Mouse (Mus musculus): ENCODE measurements around the gene Ccnt2.

DNA sequence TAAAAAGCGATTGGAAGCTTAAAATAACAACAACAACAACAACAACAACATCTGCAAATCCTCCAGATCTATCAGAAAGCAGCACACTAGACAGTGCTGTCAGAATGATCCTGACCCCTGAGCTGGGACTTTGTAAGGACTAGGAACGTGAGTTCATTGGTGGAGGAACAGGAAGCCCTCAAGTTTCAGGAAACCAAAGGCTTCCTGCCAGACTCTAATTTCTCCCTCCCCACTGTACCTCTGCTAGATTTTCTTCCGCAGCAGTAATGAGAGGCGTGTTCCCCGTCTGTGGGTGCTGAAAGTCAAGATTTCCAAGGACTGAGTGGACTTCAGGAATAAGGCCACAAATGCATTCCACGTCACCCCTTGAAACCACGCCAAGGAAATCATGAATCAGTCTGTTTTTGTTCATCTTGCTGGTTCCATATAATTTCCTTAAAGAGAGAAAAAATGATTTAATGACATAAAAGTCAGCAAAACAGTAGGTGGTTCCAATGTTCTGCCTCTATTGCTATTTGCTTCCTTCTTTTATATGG is 76.2 kb downstream of the Ccnt2 start:
- TF ChIP-seq CTCF (IDR thresholded peaks at IDR 0.05; ENCODE audit: low read depth, low read length) (no peak), POLR2A (IDR thresholded peaks at IDR 0.05; ENCODE audit: borderline replicate concordance, low read depth, low read length) (no peak)

Measured in bone marrow macrophage, adult 2 months (primary cell).